Mouse (Mus musculus): ENCODE measurements around the gene Plekhm1. TPM values are rescaled to one million over a fixed set of nuclear protein-coding genes. Genes with fewer than 3 reads are reported as not detected.

The Plekhm1 gene
- total and polyA plus RNA-seq, 3 experiments: 8.9 to 35.1 (median 11.7) TPM

- TF ChIP-seq CTCF (IDR thresholded peaks at IDR 0.05; ENCODE audit: low read depth, low read length) (no peak), GATA1 (IDR thresholded peaks at IDR 0.05; ENCODE audit: borderline replicate concordance, low read length) (no peak), GATA2 (IDR thresholded peaks at IDR 0.05; ENCODE audit: borderline replicate concordance, low read depth, low read length) (no peak), TAL1 (conservative IDR thresholded peaks at IDR 0.05; ENCODE audit: low read depth, low read length) (no peak), POLR2AphosphoS5 (IDR thresholded peaks at IDR 0.05; ENCODE audit: insufficient replicate concordance, low read depth, low read length) (no peak)
- Histone ChIP-seq H3K4me3 (ENCODE audit: low read depth, low read length) (no peak overlapping the region), H3K27me3 (ENCODE audit: insufficient read depth, low read length) (peaks cover 22% of the 10 kb centered on the region; the same call in 1 of the 2 replicates), H3K9me3 (replicated peaks) (no peaks in the 10 kb centered on the region), H3K36me3 (replicated peaks) (peaks cover 32% of the 10 kb centered on the region), H3K4me1 (ENCODE audit: insufficient read depth, low read depth, low read length) (no peaks in the 10 kb centered on the region)
- no peak for DNase-seq (ENCODE audit: low spot score)
- ATAC-seq (ENCODE audit: extremely low read depth, insufficient number of reproducible peaks, low FRiP score, poor library complexity, severe bottlenecking): no peak
Measured at GRCm38 (mm10) chr11:103338119-103338518, 74.4 kb downstream of the Plekhm1 start.

- Histone ChIP-seq H3K36me3 (replicated peaks) (peaks cover 42% of the 10 kb centered on the region), H3K4me3 (ENCODE audit: low read depth, low read length) (no peak overlapping the region), H3K27me3 (ENCODE audit: insufficient read depth, low read length) (peaks cover 28% of the 10 kb centered on the region; the same call in 1 of the 2 replicates), H3K9me3 (replicated peaks) (no peaks in the 10 kb centered on the region), H3K4me1 (ENCODE audit: insufficient read depth, low read depth, low read length) (no peaks in the 10 kb centered on the region; the same call in 1 of the 2 replicates)
- ATAC-seq (ENCODE audit: extremely low read depth, insufficient number of reproducible peaks, low FRiP score, poor library complexity, severe bottlenecking): no peak
- TF ChIP-seq GATA2 (IDR thresholded peaks at IDR 0.05; ENCODE audit: borderline replicate concordance, low read depth, low read length) (no peak), CTCF (IDR thresholded peaks at IDR 0.05; ENCODE audit: low read depth, low read length) (no peak), GATA1 (IDR thresholded peaks at IDR 0.05; ENCODE audit: borderline replicate concordance, low read length) (no peak), POLR2AphosphoS5 (IDR thresholded peaks at IDR 0.05; ENCODE audit: insufficient replicate concordance, low read depth, low read length) (no peak), TAL1 (conservative IDR thresholded peaks at IDR 0.05; ENCODE audit: low read depth, low read length) (no peak)
- no peak for DNase-seq (ENCODE audit: low spot score)
Measured at GRCm38 (mm10) chr11:103337180-103337579, 75.3 kb downstream of the Plekhm1 start.

- peaks cover 26% of the 10 kb centered on the region; the same call in 1 of the 2 replicates for H3K27me3 ChIP-seq (ENCODE audit: insufficient read depth, low read length)
- ATAC-seq (ENCODE audit: extremely low read depth, insufficient number of reproducible peaks, low FRiP score, poor library complexity, severe bottlenecking) (no peak), DNase-seq (ENCODE audit: low spot score) (no peak)
- H3K9me3 ChIP-seq (replicated peaks): no peaks in the 10 kb centered on the region
- TF ChIP-seq GATA1 (IDR thresholded peaks at IDR 0.05; ENCODE audit: borderline replicate concordance, low read length): no peak
- TF ChIP-seq TAL1 (conservative IDR thresholded peaks at IDR 0.05; ENCODE audit: low read depth, low read length): no peak
- TF ChIP-seq GATA2 (IDR thresholded peaks at IDR 0.05; ENCODE audit: borderline replicate concordance, low read depth, low read length): no peak
- TF ChIP-seq CTCF (IDR thresholded peaks at IDR 0.05; ENCODE audit: low read depth, low read length): no peak
- no peak for TF ChIP-seq POLR2AphosphoS5 (IDR thresholded peaks at IDR 0.05; ENCODE audit: insufficient replicate concordance, low read depth, low read length)
- no peak overlapping the region for H3K4me3 ChIP-seq (ENCODE audit: low read depth, low read length)
- peaks cover 42% of the 10 kb centered on the region for H3K36me3 ChIP-seq (replicated peaks)
- H3K4me1 ChIP-seq (ENCODE audit: insufficient read depth, low read depth, low read length): no peaks in the 10 kb centered on the region; the same call in 1 of the 2 replicates
Measured at GRCm38 (mm10) chr11:103335561-103335960, 76.9 kb downstream of the Plekhm1 start.

GRCm38 (mm10) chr11:103334925-103335324, 77.6 kb downstream of the Plekhm1 start:
- no peak for ATAC-seq (ENCODE audit: extremely low read depth, insufficient number of reproducible peaks, low FRiP score, poor library complexity, severe bottlenecking)
- peaks cover 39% of the 10 kb centered on the region for H3K36me3 ChIP-seq (replicated peaks)
- TF ChIP-seq GATA2 (IDR thresholded peaks at IDR 0.05; ENCODE audit: borderline replicate concordance, low read depth, low read length) (no peak), TAL1 (conservative IDR thresholded peaks at IDR 0.05; ENCODE audit: low read depth, low read length) (no peak), GATA1 (IDR thresholded peaks at IDR 0.05; ENCODE audit: borderline replicate concordance, low read length) (no peak), CTCF (IDR thresholded peaks at IDR 0.05; ENCODE audit: low read depth, low read length) (no peak), POLR2AphosphoS5 (IDR thresholded peaks at IDR 0.05; ENCODE audit: insufficient replicate concordance, low read depth, low read length) (no peak)

GRCm38 (mm10) chr11:103333719-103334398, 78.6 kb downstream of the Plekhm1 start:
- DNase-seq (ENCODE audit: low spot score) (no peak), ATAC-seq (ENCODE audit: extremely low read depth, insufficient number of reproducible peaks, low FRiP score, poor library complexity, severe bottlenecking) (no peak)
- peaks cover 27% of the 10 kb centered on the region; the same call in 1 of the 2 replicates for H3K27me3 ChIP-seq (ENCODE audit: insufficient read depth, low read length)
- no peaks in the 10 kb centered on the region; the same call in 1 of the 2 replicates for H3K4me1 ChIP-seq (ENCODE audit: insufficient read depth, low read depth, low read length)
- no peak overlapping the region for H3K4me3 ChIP-seq (ENCODE audit: low read depth, low read length)
- H3K9me3 ChIP-seq (replicated peaks): no peaks in the 10 kb centered on the region
- peaks cover 37% of the 10 kb centered on the region for H3K36me3 ChIP-seq (replicated peaks)
- TF ChIP-seq GATA1 (IDR thresholded peaks at IDR 0.05; ENCODE audit: borderline replicate concordance, low read length): no peak
- TF ChIP-seq GATA2 (IDR thresholded peaks at IDR 0.05; ENCODE audit: borderline replicate concordance, low read depth, low read length): no peak
- no peak for TF ChIP-seq TAL1 (conservative IDR thresholded peaks at IDR 0.05; ENCODE audit: low read depth, low read length)
- TF ChIP-seq CTCF (IDR thresholded peaks at IDR 0.05; ENCODE audit: low read depth, low read length): no peak
- no peak for TF ChIP-seq POLR2AphosphoS5 (IDR thresholded peaks at IDR 0.05; ENCODE audit: insufficient replicate concordance, low read depth, low read length)

More at GRCm38 (mm10) chr11:103334925-103335324, 77.6 kb downstream of the Plekhm1 start:
- no peak for DNase-seq (ENCODE audit: low spot score)
- Histone ChIP-seq H3K4me3 (ENCODE audit: low read depth, low read length) (no peak overlapping the region), H3K4me1 (ENCODE audit: insufficient read depth, low read depth, low read length) (no peaks in the 10 kb centered on the region; the same call in 1 of the 2 replicates), H3K27me3 (ENCODE audit: insufficient read depth, low read length) (peaks cover 23% of the 10 kb centered on the region; the same call in 1 of the 2 replicates), H3K9me3 (replicated peaks) (no peaks in the 10 kb centered on the region)

GRCm38 (mm10) chr11:103332890-103333651, 79.4 kb downstream of the Plekhm1 start:
- no peaks in the 10 kb centered on the region; the same call in 1 of the 2 replicates for H3K4me1 ChIP-seq (ENCODE audit: insufficient read depth, low read depth, low read length)
- H3K27me3 ChIP-seq (ENCODE audit: insufficient read depth, low read length): peaks cover 26% of the 10 kb centered on the region; the same call in 1 of the 2 replicates
- peaks cover 30% of the 10 kb centered on the region for H3K36me3 ChIP-seq (replicated peaks)
- no peak for ATAC-seq (ENCODE audit: extremely low read depth, insufficient number of reproducible peaks, low FRiP score, poor library complexity, severe bottlenecking)
- no peak overlapping the region for H3K4me3 ChIP-seq (ENCODE audit: low read depth, low read length)
- no peaks in the 10 kb centered on the region for H3K9me3 ChIP-seq (replicated peaks)
- DNase-seq (ENCODE audit: low spot score): no peak
- no peak for TF ChIP-seq GATA1 (IDR thresholded peaks at IDR 0.05; ENCODE audit: borderline replicate concordance, low read length)
- no peak for TF ChIP-seq POLR2AphosphoS5 (IDR thresholded peaks at IDR 0.05; ENCODE audit: insufficient replicate concordance, low read depth, low read length)
- no peak for TF ChIP-seq GATA2 (IDR thresholded peaks at IDR 0.05; ENCODE audit: borderline replicate concordance, low read depth, low read length)
- TF ChIP-seq CTCF (IDR thresholded peaks at IDR 0.05; ENCODE audit: low read depth, low read length): no peak
- TF ChIP-seq TAL1 (conservative IDR thresholded peaks at IDR 0.05; ENCODE audit: low read depth, low read length): no peak
